In the genomic region with DNA sequence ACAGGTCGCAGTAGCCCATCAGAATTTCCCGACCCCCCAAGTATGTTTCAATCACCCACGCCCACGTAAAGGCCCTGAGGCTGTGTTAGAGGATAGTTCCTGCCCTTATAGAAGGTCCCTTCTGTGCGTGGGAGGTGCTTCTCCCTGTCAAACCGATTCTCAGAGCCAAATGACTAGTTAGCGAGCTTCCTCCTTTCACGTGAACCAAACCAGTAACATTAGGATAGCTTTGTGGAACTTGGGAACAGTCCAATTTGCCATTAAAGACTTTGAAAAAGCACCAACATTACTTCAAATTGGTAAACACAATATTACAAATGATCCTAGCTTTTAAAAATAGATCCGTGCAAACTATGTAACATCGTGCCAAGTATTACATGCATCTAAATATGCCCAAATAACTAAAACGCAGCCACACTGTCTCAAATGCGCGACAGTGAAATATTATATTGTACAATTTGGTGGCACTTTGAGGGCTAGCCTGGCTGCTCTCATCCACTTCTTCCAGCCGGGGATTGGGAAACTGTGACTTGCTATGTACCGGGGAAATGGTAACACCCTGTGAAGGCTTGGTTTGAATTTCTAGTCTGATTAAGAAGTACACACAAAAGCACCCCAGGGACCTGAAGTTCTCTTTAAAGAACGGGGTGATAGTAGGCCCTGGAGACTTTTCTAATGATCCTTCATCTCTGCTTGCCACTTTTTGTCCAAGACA, we compare ENCODE assay signal across 10 mouse cellular contexts. TPM values are rescaled to one million over a fixed set of nuclear protein-coding genes. Genes with fewer than 3 reads are reported as not detected.
DNase-seq lines count a peak whose midpoint lies in the region; ATAC-seq and TF ChIP-seq lines count a peak whose summit lies in the region.
"Had no signal": no experiment of that assay in that cellular context is flagged by ENCODE, and none has a peak within 500 bp of the region (broad histone marks: within the 10 kb centered on the region; RNA-seq: fewer than 3 reads in every experiment).

No protein-coding gene starts in this region.

- TF ChIP-seq CTCF in kidney, adult 2 months (conservative IDR thresholded peaks at IDR 0.05; ENCODE audit: insufficient read depth, insufficient read length, low read depth, low read length) = no peak

- no peak for ATAC-seq in heart, embryonic 14.5 days (ENCODE audit: insufficient number of reproducible peaks, insufficient read depth, low FRiP score, low read depth)
- ATAC-seq in liver, embryonic 16.5 days (ENCODE audit: low read depth) = no peak
- ATAC-seq in neural tube, embryonic 15.5 days (ENCODE audit: low FRiP score) = no peak

- H3K27ac ChIP-seq in heart, embryonic 10.5 days = no peak overlapping the region
- no peak overlapping the region for H3K27ac ChIP-seq in heart, embryonic 14.5 days (replicated peaks in 1 of 2; ENCODE audit: control insufficient read depth in 1 of 2, insufficient read depth in 1 of 2, low read depth in 2 of 2, low read length in 2 of 2)
- H3K27ac ChIP-seq in liver, embryonic 16.5 days (ENCODE audit: low read length) = no peak overlapping the region
- no peak overlapping the region for H3K27ac ChIP-seq in neural tube, embryonic 15.5 days (replicated peaks)
- H3K27ac ChIP-seq in kidney, adult 2 months (ENCODE audit: insufficient read depth, low read depth, low read length) = no peak overlapping the region

- H3K27me3 ChIP-seq in heart, embryonic 10.5 days (ENCODE audit: insufficient read depth, poor library complexity, severe bottlenecking) = peaks cover 39% of the 10 kb centered on the region
- H3K27me3 ChIP-seq in heart, embryonic 14.5 days (ENCODE audit: control insufficient read depth, insufficient read depth, low read length) = peaks cover 15% of the 10 kb centered on the region
- H3K27me3 ChIP-seq in liver, embryonic 16.5 days (ENCODE audit: control insufficient read depth, insufficient read depth, low read depth, low read length) = peaks cover 26% of the 10 kb centered on the region
- peaks cover 29% of the 10 kb centered on the region for H3K27me3 ChIP-seq in neural tube, embryonic 15.5 days (replicated peaks)
- no peaks in the 10 kb centered on the region for H3K27me3 ChIP-seq in kidney, adult 2 months (replicated peaks; ENCODE audit: control insufficient read depth, insufficient read depth, low read length)
- H3K27me3 ChIP-seq: CH12.LX had no signal

- H3K9me3 ChIP-seq in heart, embryonic 10.5 days = no peaks in the 10 kb centered on the region
- no peaks in the 10 kb centered on the region for H3K9me3 ChIP-seq in heart, embryonic 14.5 days (ENCODE audit: control insufficient read depth, low read length)
- H3K9me3 ChIP-seq in liver, embryonic 16.5 days (replicated peaks; ENCODE audit: control insufficient read depth, low read length) = no peaks in the 10 kb centered on the region
- H3K9me3 ChIP-seq in neural tube, embryonic 15.5 days (replicated peaks) = no peaks in the 10 kb centered on the region

- no peak for TF ChIP-seq POLR2A in kidney, adult 2 months (IDR thresholded peaks at IDR 0.05; ENCODE audit: low read depth, low read length)

- H3K36me3 ChIP-seq in heart, embryonic 10.5 days = peaks cover 6% of the 10 kb centered on the region; the same call in 1 of the 2 replicates
- H3K36me3 ChIP-seq in heart, embryonic 14.5 days (ENCODE audit: control insufficient read depth, insufficient read depth, low read length) = peaks cover 6% of the 10 kb centered on the region; the same call in 1 of the 2 replicates
- no peaks in the 10 kb centered on the region for H3K36me3 ChIP-seq in liver, embryonic 16.5 days (ENCODE audit: control insufficient read depth, insufficient read depth)
- H3K36me3 ChIP-seq in neural tube, embryonic 15.5 days = peaks cover 4% of the 10 kb centered on the region; the same call in 1 of the 2 replicates
- H3K36me3 ChIP-seq in kidney, adult 2 months (ENCODE audit: control insufficient read depth, insufficient read depth, low read length) = no peaks in the 10 kb centered on the region

- H3K4me3 ChIP-seq in heart, embryonic 10.5 days = peak overlapping the region; percentile 68
- H3K4me3 ChIP-seq in heart, embryonic 14.5 days (ENCODE audit: control insufficient read depth in 1 of 2, insufficient read depth in 1 of 2, low read depth in 1 of 2, low read length in 2 of 2) = peak overlapping the region; percentile 41 to 47
- H3K4me3 ChIP-seq in liver, embryonic 16.5 days (ENCODE audit: low read depth, low read length) = peak overlapping the region; percentile 53
- H3K4me3 ChIP-seq in neural tube, embryonic 15.5 days (replicated peaks) = peak overlapping the region; percentile 30; the same call in 1 of the 2 replicates
- no peak overlapping the region for H3K4me3 ChIP-seq in kidney, adult 2 months (ENCODE audit: insufficient read depth, low read depth, low read length)

- peak overlapping the region; percentile 73 for H3K9ac ChIP-seq in heart, embryonic 14.5 days (ENCODE audit: low read length)
- H3K9ac ChIP-seq in liver, embryonic 16.5 days (ENCODE audit: low read depth, low read length) = no peak overlapping the region; the same call in 1 of the 2 replicates
- 0 out of 2 replicates have a peak overlapping the region, but pooled peaks have one; percentile 31 for H3K9ac ChIP-seq in neural tube, embryonic 15.5 days (replicated peaks)

- peak overlapping the region; percentile 94 for H3K4me2 ChIP-seq in heart, embryonic 14.5 days (ENCODE audit: low read length)
- peak overlapping the region; percentile 75 for H3K4me2 ChIP-seq in liver, embryonic 16.5 days (ENCODE audit: low read depth, low read length)
- peak overlapping the region; percentile 64 for H3K4me2 ChIP-seq in neural tube, embryonic 15.5 days

- peaks cover 22% of the 10 kb centered on the region for H3K4me1 ChIP-seq in heart, embryonic 10.5 days
- H3K4me1 ChIP-seq in heart, embryonic 14.5 days (ENCODE audit: control insufficient read depth in 2 of 2, insufficient read depth in 2 of 2, low read length in 2 of 2) = peaks cover 7 to 17% of the 10 kb centered on the region in 2 experiments; a peak in 3 of 4 replicates
- peaks cover 12% of the 10 kb centered on the region for H3K4me1 ChIP-seq in liver, embryonic 16.5 days (ENCODE audit: control insufficient read depth, low read depth, low read length)
- H3K4me1 ChIP-seq in neural tube, embryonic 15.5 days = peaks cover 22% of the 10 kb centered on the region
- no peaks in the 10 kb centered on the region for H3K4me1 ChIP-seq in kidney, adult 2 months (ENCODE audit: control insufficient read depth, insufficient read depth, low read length)

- 49% methylated on average over 16 of the region's 16 CpGs for WGBS in heart, embryonic 10.5 days
- 51% methylated on average over 16 of the region's 16 CpGs for WGBS in heart, embryonic 14.5 days
- WGBS in liver, embryonic 16.5 days (ENCODE audit: insufficient replicate concordance) = 43% methylated on average over 16 of the region's 16 CpGs
- 42% methylated on average over 16 of the region's 16 CpGs for WGBS in neural tube, embryonic 15.5 days
- 56% methylated on average over 16 of the region's 16 CpGs for WGBS in kidney, adult 2 months

- no peak for DNase-seq in heart, embryonic 10.5 days (ENCODE audit: low spot score)
- DNase-seq in heart, adult 9 months (ENCODE audit: low spot score in 2 of 2) = no peak
- no peak for DNase-seq in spleen, adult 18-20 months
- DNase-seq in kidney, adult 2 months = no peak
- no peak for DNase-seq in layer of hippocampus, adult 11-12 months (ENCODE audit: low spot score)

RNA-seq across cellular contexts. Expression of a gene that starts 19.6 kb away (rescaled TPM):
- 37.9 and 40.3 TPM in 2 replicates for polyA plus RNA-seq in heart, embryonic 10.5 days (2016; fragmentation: Nextera tagmentation; extraction: Ambion mirVana)
- polyA plus RNA-seq in heart, embryonic 14.5 days (2014; fragmentation: Nextera tagmentation; extraction: Ambion mirVana) = 29.1 and 30.4 TPM in 2 replicates
- polyA plus RNA-seq in liver, embryonic 16.5 days (2015; fragmentation: Nextera tagmentation; extraction: Ambion mirVana) = 15.0 and 15.8 TPM in 2 replicates
- 70.1 and 76.8 TPM in 2 replicates for polyA plus RNA-seq in neural tube, embryonic 15.5 days (2015; fragmentation: Nextera tagmentation; extraction: Ambion mirVana)
- 16.1 and 17.9 TPM in 2 replicates for polyA plus RNA-seq in kidney, adult 2 months (2012; rRNA removed)

RNA-seq across cellular contexts. Expression of a gene that starts 35.4 kb away (rescaled TPM):
- not detected in 2 replicates for polyA plus RNA-seq in heart, embryonic 10.5 days (2016; fragmentation: Nextera tagmentation; extraction: Ambion mirVana)
- not detected in 2 replicates for polyA plus RNA-seq in heart, embryonic 14.5 days (2014; fragmentation: Nextera tagmentation; extraction: Ambion mirVana)
- polyA plus RNA-seq in liver, embryonic 16.5 days (2015; fragmentation: Nextera tagmentation; extraction: Ambion mirVana) = not detected in 2 replicates
- not detected in 2 replicates for polyA plus RNA-seq in neural tube, embryonic 15.5 days (2015; fragmentation: Nextera tagmentation; extraction: Ambion mirVana)
- 0.11 TPM in 1 of 2 replicates, not detected in the other for polyA plus RNA-seq in kidney, adult 2 months (2012; rRNA removed)
- polyA plus RNA-seq: spleen, adult 2 months had no signal

RNA-seq across cellular contexts. Expression of a gene that starts 45.9 kb away (rescaled TPM):
- polyA plus RNA-seq in heart, embryonic 10.5 days (2016; fragmentation: Nextera tagmentation; extraction: Ambion mirVana) = 28.9 and 42.5 TPM in 2 replicates
- polyA plus RNA-seq in heart, embryonic 14.5 days (2014; fragmentation: Nextera tagmentation; extraction: Ambion mirVana) = 33.6 and 38.6 TPM in 2 replicates
- polyA plus RNA-seq in liver, embryonic 16.5 days (2015; fragmentation: Nextera tagmentation; extraction: Ambion mirVana) = 5.5 and 5.6 TPM in 2 replicates
- polyA plus RNA-seq in neural tube, embryonic 15.5 days (2015; fragmentation: Nextera tagmentation; extraction: Ambion mirVana) = 59.0 and 59.5 TPM in 2 replicates
- 6.1 and 6.2 TPM in 2 replicates for polyA plus RNA-seq in kidney, adult 2 months (2012; rRNA removed)

RNA-seq across cellular contexts. Expression of a gene that starts 58.7 kb away (rescaled TPM):
- polyA plus RNA-seq in heart, embryonic 10.5 days (2016; fragmentation: Nextera tagmentation; extraction: Ambion mirVana) = 23.8 and 25.1 TPM in 2 replicates
- 17.4 and 20.8 TPM in 2 replicates for polyA plus RNA-seq in heart, embryonic 14.5 days (2014; fragmentation: Nextera tagmentation; extraction: Ambion mirVana)
- polyA plus RNA-seq in liver, embryonic 16.5 days (2015; fragmentation: Nextera tagmentation; extraction: Ambion mirVana) = 33.5 and 34.9 TPM in 2 replicates
- 35.6 and 36.7 TPM in 2 replicates for polyA plus RNA-seq in neural tube, embryonic 15.5 days (2015; fragmentation: Nextera tagmentation; extraction: Ambion mirVana)
- polyA plus RNA-seq in kidney, adult 2 months (2012; rRNA removed) = 8.1 and 9.6 TPM in 2 replicates
